Mouse (Mus musculus): ENCODE data around the gene Igsf23. TPM values are rescaled to one million over a fixed set of nuclear protein-coding genes. Genes with fewer than 3 reads are reported as not detected.

Gene Igsf23
- polyA plus RNA-seq, 1 experiment from 2014 or later, result 0.06 TPM

- DNase-seq (ENCODE audit: low read depth, low spot score) (peak; percentile 85), ATAC-seq (peak; percentile 92)
- CTCF ChIA-PET, result interaction anchor here (1.4 kb wide), 1 partner anchor 9 kb away, joined by 5 read pairs; no protein-coding TSS in a partner anchor
- TF ChIP-seq CTCF (IDR thresholded peaks at IDR 0.05), result no peak
- no peaks in the 10 kb centered on the region for H3K27me3 ChIP-seq
- in situ Hi-C loops (cut with MboI; ENCODE audit: low pct_unique_long_range_greater_than_20kb), result no loop called here
- POLR2A ChIA-PET, result interaction anchor here (0.8 kb wide), 1 partner anchor 9 kb away, joined by 3 read pairs; no protein-coding TSS in a partner anchor
Measured at GRCm38 (mm10) chr7:19920506-19921261, 29.9 kb downstream of the Igsf23 start, which contains the start of gene Pvr. Gene Pvr, minus strand, starts transcription at chr7:19921160.

GRCm38 (mm10) chr7:19920166-19920505, 30.4 kb downstream of the Igsf23 start:
- no peaks in the 10 kb centered on the region for H3K27me3 ChIP-seq
- DNase-seq (ENCODE audit: low read depth, low spot score) (no peak), ATAC-seq (no peak)
- in situ Hi-C loops (cut with MboI; ENCODE audit: low pct_unique_long_range_greater_than_20kb), result no loop called here
- POLR2A ChIA-PET, result interaction anchor here (0.8 kb wide), 1 partner anchor 8 kb away, joined by 3 read pairs; no protein-coding TSS in a partner anchor
- TF ChIP-seq CTCF (IDR thresholded peaks at IDR 0.05), result no peak
- CTCF ChIA-PET, result interaction anchor here (1.4 kb wide), 1 partner anchor 9 kb away, joined by 5 read pairs; no protein-coding TSS in a partner anchor

GRCm38 (mm10) chr7:19914558-19914957, 36.0 kb downstream of the Igsf23 start:
- POLR2A ChIA-PET, result no interaction called here
- TF ChIP-seq CTCF (IDR thresholded peaks at IDR 0.05), result no peak
- no peaks in the 10 kb centered on the region for H3K27me3 ChIP-seq
- ATAC-seq, result no peak
- in situ Hi-C loops (cut with MboI; ENCODE audit: low pct_unique_long_range_greater_than_20kb), result loop anchor here (5.0 kb wide), 1 partner anchor 43 kb away; no protein-coding TSS in a partner anchor
- DNase-seq (ENCODE audit: low read depth, low spot score), result no peak
- CTCF ChIA-PET, result interaction anchor here (1.2 kb wide), 1 partner anchor 41 kb away, joined by 3 read pairs; no protein-coding TSS in a partner anchor

GRCm38 (mm10) chr7:19911695-19912524, 38.6 kb downstream of the Igsf23 start:
- no peak for TF ChIP-seq CTCF (IDR thresholded peaks at IDR 0.05)
- in situ Hi-C loops (cut with MboI; ENCODE audit: low pct_unique_long_range_greater_than_20kb), result loop anchor here (5.0 kb wide), 1 partner anchor 45 kb away; no protein-coding TSS in a partner anchor
- POLR2A ChIA-PET, result interaction anchor here (0.6 to 1.4 kb wide), 5 partner anchors 8 to 221 kb away, joined by 3 to 4 read pairs (median 3); no protein-coding TSS in a partner anchor
- no peak for DNase-seq (ENCODE audit: low read depth, low spot score)
- H3K27me3 ChIP-seq, result no peaks in the 10 kb centered on the region
- CTCF ChIA-PET, result interaction anchor here (0.7 to 3.1 kb wide), 10 partner anchors 8 to 72 kb away, joined by 3 to 17 read pairs (median 4); no protein-coding TSS in a partner anchor
- ATAC-seq, result no peak

- peak; percentile 95 for DNase-seq (ENCODE audit: low read depth, low spot score)
- TF ChIP-seq CTCF (IDR thresholded peaks at IDR 0.05), result no peak
- ATAC-seq, result peak; percentile 93
- ChIA-PET CTCF (interaction anchor here (0.7 to 3.1 kb wide), 10 partner anchors 9 to 72 kb away, joined by 3 to 17 read pairs (median 4); no protein-coding TSS in a partner anchor), POLR2A (interaction anchor here (0.7 to 1.4 kb wide), 3 partner anchors 9 to 49 kb away, joined by 3 read pairs; no protein-coding TSS in a partner anchor)
- in situ Hi-C loops (cut with MboI; ENCODE audit: low pct_unique_long_range_greater_than_20kb), result loop anchor here (5.0 kb wide), 1 partner anchor 46 kb away; no protein-coding TSS in a partner anchor
- H3K27me3 ChIP-seq, result no peaks in the 10 kb centered on the region
Measured at GRCm38 (mm10) chr7:19911292-19911658, 39.3 kb downstream of the Igsf23 start.

- DNase-seq (ENCODE audit: low read depth, low spot score), result no peak
- in situ Hi-C loops (cut with MboI; ENCODE audit: low pct_unique_long_range_greater_than_20kb), result loop anchor here (5.0 kb wide), 1 partner anchor 47 kb away; no protein-coding TSS in a partner anchor
- POLR2A ChIA-PET, result interaction anchor here (0.7 to 1.0 kb wide), 3 partner anchors 46 to 50 kb away, joined by 3 to 5 read pairs (median 3); no protein-coding TSS in a partner anchor
- H3K27me3 ChIP-seq, result no peaks in the 10 kb centered on the region
- TF ChIP-seq CTCF (IDR thresholded peaks at IDR 0.05), result peak; percentile 81
- CTCF ChIA-PET, result interaction anchor here (0.7 to 3.1 kb wide), 10 partner anchors 10 to 71 kb away, joined by 3 to 17 read pairs (median 4); no protein-coding TSS in a partner anchor
- ATAC-seq, result peak; percentile 56
Measured at GRCm38 (mm10) chr7:19910421-19911291, 39.9 kb downstream of the Igsf23 start.

- POLR2A ChIA-PET, result no interaction called here
- H3K27me3 ChIP-seq, result peaks cover 3% of the 10 kb centered on the region
- CTCF ChIA-PET, result interaction anchor here (0.6 to 1.4 kb wide), 7 partner anchors 9 to 191 kb away, joined by 3 to 6 read pairs (median 3); partner anchors contain the start of gene Apoe
- DNase-seq (ENCODE audit: low read depth, low spot score), result no peak
- no peak for ATAC-seq
- TF ChIP-seq CTCF (IDR thresholded peaks at IDR 0.05), result peak; percentile 80
- in situ Hi-C loops (cut with MboI; ENCODE audit: low pct_unique_long_range_greater_than_20kb), result no loop called here
Measured at GRCm38 (mm10) chr7:19889881-19890280, 60.7 kb downstream of the Igsf23 start.

- POLR2A ChIA-PET, result no interaction called here
- peak; percentile 21 for ATAC-seq
- H3K27me3 ChIP-seq, result peaks cover 3% of the 10 kb centered on the region
- TF ChIP-seq CTCF (IDR thresholded peaks at IDR 0.05), result no peak
- no peak for DNase-seq (ENCODE audit: low read depth, low spot score)
- in situ Hi-C loops (cut with MboI; ENCODE audit: low pct_unique_long_range_greater_than_20kb), result no loop called here
- CTCF ChIA-PET, result interaction anchor here (1.1 kb wide), 1 partner anchor 16 kb away, joined by 3 read pairs; no protein-coding TSS in a partner anchor
Measured at GRCm38 (mm10) chr7:19887849-19888248, 62.7 kb downstream of the Igsf23 start, which contains the start of gene Ceacam19. Gene Ceacam19, minus strand, starts transcription at chr7:19887965.

Other genes starting within 250 kb of the Igsf23 start
- 142 TPM for gene Tomm40, start 235.3 kb downstream of the Igsf23 start, polyA plus RNA-seq (2021)
- 168 TPM for gene Nectin2, start 200.3 kb downstream of the Igsf23 start, polyA plus RNA-seq (2021)
- 70.3 TPM for gene Bcam, start 179.7 kb downstream of the Igsf23 start, polyA plus RNA-seq (2021)
- gene Cblc, start 153.9 kb downstream of the Igsf23 start, polyA plus RNA-seq (2021), result 0.15 TPM
- 70.5 TPM for gene Bcl3, start 128.0 kb downstream of the Igsf23 start, polyA plus RNA-seq (2021)
- 0.10 TPM for gene Gm19345, start 98.8 kb downstream of the Igsf23 start, polyA plus RNA-seq (2021)
- gene Ceacam16, start 89.5 kb downstream of the Igsf23 start, polyA plus RNA-seq (2021), result not detected
- 0.21 TPM for gene Ceacam19, start 62.8 kb downstream of the Igsf23 start, polyA plus RNA-seq (2021)
- 38.0 TPM for gene Pvr, start 29.6 kb downstream of the Igsf23 start, polyA plus RNA-seq (2021)
- gene Ceacam20, start 14.7 kb upstream of the Igsf23 start, polyA plus RNA-seq (2021), result not detected
- gene Nlrp9b, start 40.7 kb upstream of the Igsf23 start, polyA plus RNA-seq (2021), result not detected
- not detected for gene Vmn1r91, start 148.9 kb upstream of the Igsf23 start, polyA plus RNA-seq (2021)
- not detected for gene Gm16442, start 171.8 kb upstream of the Igsf23 start, polyA plus RNA-seq (2021)
- not detected for gene Vmn1r93, start 188.3 kb upstream of the Igsf23 start, polyA plus RNA-seq (2021)
- not detected for gene Vmn1r94, start 217.6 kb upstream of the Igsf23 start, polyA plus RNA-seq (2021)
- not detected for gene Vmn1r95, start 243.0 kb upstream of the Igsf23 start, polyA plus RNA-seq (2021)

Measured in Patski (cell line).